Comparison of ENCODE assay signal across 14 mouse cellular contexts in genomic region chr6:136449930-136450329, GRCm38 (mm10). TPM values are rescaled to one million over a fixed set of nuclear protein-coding genes. Genes with fewer than 3 reads are reported as not detected.
DNase-seq lines count a peak whose midpoint lies in the region; ATAC-seq lines count a peak whose summit lies in the region.
"Had no signal": no experiment of that assay in that cellular context is flagged by ENCODE, and none has a peak within 500 bp of the region (broad histone marks: within the 10 kb centered on the region; RNA-seq: fewer than 3 reads in every experiment).

No protein-coding gene starts in this region.

- H3K9ac ChIP-seq in liver, embryonic 12.5 days, result no peak overlapping the region
- no peak overlapping the region for H3K9ac ChIP-seq in liver, embryonic 11.5 days (ENCODE audit: low read depth, low read length)
- H3K9ac ChIP-seq in forebrain, embryonic 12.5 days, result no peak overlapping the region
- H3K9ac ChIP-seq: embryonic facial prominence, embryonic 15.5 days; limb, embryonic 15.5 days; neural tube, embryonic 12.5 days had no signal

- no peak overlapping the region for H3K4me3 ChIP-seq in liver, embryonic 12.5 days
- no peak overlapping the region for H3K4me3 ChIP-seq in liver, embryonic 11.5 days (ENCODE audit: low read depth, low read length)
- H3K4me3 ChIP-seq in forebrain, embryonic 12.5 days (replicated peaks), result no peak overlapping the region
- H3K4me3 ChIP-seq: embryonic facial prominence, embryonic 15.5 days; limb, embryonic 15.5 days; neural tube, embryonic 12.5 days had no signal

- H3K27ac ChIP-seq in liver, embryonic 12.5 days, result peak overlapping the region; percentile 27; the same call in 1 of the 2 replicates
- no peak overlapping the region; the same call in 1 of the 2 replicates for H3K27ac ChIP-seq in liver, embryonic 11.5 days (ENCODE audit: low read depth, low read length)
- no peak overlapping the region for H3K27ac ChIP-seq in forebrain, embryonic 12.5 days
- H3K27ac ChIP-seq: embryonic facial prominence, embryonic 15.5 days; neural tube, embryonic 12.5 days had no signal

- no peaks in the 10 kb centered on the region for H3K27me3 ChIP-seq in liver, embryonic 12.5 days (replicated peaks)
- H3K27me3 ChIP-seq in liver, embryonic 11.5 days (replicated peaks; ENCODE audit: control insufficient read depth, insufficient read depth, low read length), result no peaks in the 10 kb centered on the region
- H3K27me3 ChIP-seq in forebrain, embryonic 12.5 days, result no peaks in the 10 kb centered on the region
- H3K27me3 ChIP-seq: embryonic facial prominence, embryonic 15.5 days; limb, embryonic 15.5 days; neural tube, embryonic 12.5 days had no signal

- peaks cover 8% of the 10 kb centered on the region; the same call in 1 of the 2 replicates for H3K4me1 ChIP-seq in liver, embryonic 12.5 days
- H3K4me1 ChIP-seq in liver, embryonic 11.5 days (replicated peaks; ENCODE audit: control insufficient read depth, insufficient read depth, low read length), result no peaks in the 10 kb centered on the region; the same call in 1 of the 2 replicates
- H3K4me1 ChIP-seq in forebrain, embryonic 12.5 days, result no peaks in the 10 kb centered on the region
- H3K4me1 ChIP-seq: neural tube, embryonic 12.5 days had no signal

- ATAC-seq in liver, embryonic 12.5 days, result no peak
- ATAC-seq in liver, embryonic 11.5 days (replicated peaks; ENCODE audit: low FRiP score), result no peak
- no peak for ATAC-seq in forebrain, embryonic 12.5 days (ENCODE audit: low FRiP score)
- ATAC-seq: forebrain, embryonic 16.5 days had no signal

- WGBS in liver, embryonic 12.5 days (ENCODE audit: insufficient replicate concordance), result 51% methylated on average over 1 of the region's 1 CpGs
- WGBS in liver, embryonic 11.5 days, result 63% methylated on average over 1 of the region's 1 CpGs
- 85% methylated on average over 1 of the region's 1 CpGs for WGBS in forebrain, embryonic 12.5 days

- H3K9me3 ChIP-seq in liver, embryonic 12.5 days (replicated peaks), result peaks cover 3% of the 10 kb centered on the region; the same call in 1 of the 2 replicates
- H3K9me3 ChIP-seq in liver, embryonic 11.5 days (ENCODE audit: control insufficient read depth, low read length), result peaks cover 2% of the 10 kb centered on the region; the same call in 1 of the 2 replicates
- peaks cover 9% of the 10 kb centered on the region; the same call in 1 of the 2 replicates for H3K9me3 ChIP-seq in forebrain, embryonic 12.5 days
- H3K9me3 ChIP-seq: embryonic facial prominence, embryonic 15.5 days; limb, embryonic 15.5 days had no signal

- no peaks in the 10 kb centered on the region for H3K36me3 ChIP-seq in liver, embryonic 12.5 days
- no peaks in the 10 kb centered on the region for H3K36me3 ChIP-seq in liver, embryonic 11.5 days (ENCODE audit: control insufficient read depth, insufficient read depth, low read length)
- H3K36me3 ChIP-seq in forebrain, embryonic 12.5 days (replicated peaks), result no peaks in the 10 kb centered on the region
- H3K36me3 ChIP-seq: embryonic facial prominence, embryonic 15.5 days; limb, embryonic 15.5 days; neural tube, embryonic 12.5 days had no signal

- no peak overlapping the region for H3K4me2 ChIP-seq in liver, embryonic 12.5 days
- H3K4me2 ChIP-seq in liver, embryonic 11.5 days, result no peak overlapping the region
- H3K4me2 ChIP-seq in forebrain, embryonic 12.5 days, result no peak overlapping the region
- H3K4me2 ChIP-seq: embryonic facial prominence, embryonic 15.5 days; limb, embryonic 15.5 days; midbrain, embryonic 11.5 days; neural tube, embryonic 12.5 days had no signal

- no peak for DNase-seq in liver, embryonic 11.5 days (ENCODE audit: low spot score)
- DNase-seq in 416B (ENCODE audit: low read depth), result peak; percentile 93
- DNase-seq in CD4-positive helper T cell, adult 2 months (ENCODE audit: low read depth, low spot score), result peak; percentile 76
- peak; percentile 84 for DNase-seq in induced T-regulatory cell, adult 2 months (ENCODE audit: low read depth)
- no peak for DNase-seq in cerebellum, adult 11-12 months
- no peak for DNase-seq in MN1 (ENCODE audit: low spot score)

RNA-seq across cellular contexts. Expression of gene E330021D16Rik, which starts 34.6 kb away (rescaled TPM):
- polyA plus RNA-seq in liver, embryonic 12.5 days (2016; fragmentation: Nextera tagmentation; extraction: Ambion mirVana), result not detected in 2 replicates
- not detected in 2 replicates for polyA plus RNA-seq in liver, embryonic 11.5 days (2014; fragmentation: Nextera tagmentation; extraction: Ambion mirVana)
- polyA plus RNA-seq in forebrain, embryonic 12.5 days (2016; fragmentation: Nextera tagmentation; extraction: Ambion mirVana), result not detected in 2 replicates
- polyA plus RNA-seq: embryonic facial prominence, embryonic 15.5 days; forebrain, embryonic 16.5 days; intestine, postnatal 0 days; limb, embryonic 15.5 days; midbrain, embryonic 11.5 days; neural tube, embryonic 12.5 days had no signal

RNA-seq across cellular contexts. Expression of gene Atf7ip, which starts 56.0 kb away (rescaled TPM):
- polyA plus RNA-seq in liver, embryonic 12.5 days (2016; fragmentation: Nextera tagmentation; extraction: Ambion mirVana), result 23.2 and 24.8 TPM in 2 replicates
- 31.2 and 32.9 TPM in 2 replicates for polyA plus RNA-seq in liver, embryonic 11.5 days (2014; fragmentation: Nextera tagmentation; extraction: Ambion mirVana)
- polyA plus RNA-seq in forebrain, embryonic 12.5 days (2016; fragmentation: Nextera tagmentation; extraction: Ambion mirVana), result 63.2 and 72.4 TPM in 2 replicates

Comparison
In these comparisons a context has a peak if more than half of its experiments do, and no peak if none do; other contexts are left out.
1. DNase-seq: peak in 416B (single experiment), CD4-positive helper T cell, adult 2 months (single experiment) and induced T-regulatory cell, adult 2 months (single experiment); none in liver, embryonic 11.5 days (single experiment), cerebellum, adult 11-12 months (single experiment) and MN1 (single experiment).